Mouse (Mus musculus) gastrocnemius, postnatal 25 days (tissue): ENCODE results near the gene Samd13. TPM values are rescaled to one million over a fixed set of nuclear protein-coding genes. Genes with fewer than 3 reads are reported as not detected.
A peak's percentile ranks its signal among the peaks of the same experiment; 100 is the strongest.

Experiments used
- DNase-seq: peaks from one replicate; pipeline ENCODE4 v3.0.0; 2022
- long read RNA-seq, 2 experiments: library from polyadenylated mRNA; stranded (forward); transcript quantifications; one replicate each; pipeline ENCODE4 v2.0.0; 2021
- total RNA-seq, 2 experiments: library from RNA; stranded (reverse); gene quantifications; 1 replicate in 1 of 2; 2 replicates in 1 of 2; pipeline ENCODE4 v1.2.3; 2021

Samd13 gene
- under 1 TPM; 0.32 to 0.74 TPM for total RNA-seq
- long read RNA-seq, experiment 1, partial matches to known transcripts = 0 of 6 reads
- long read RNA-seq, experiment 1, other reads (novel, unspliced or antisense) = 5 of 6 reads
- long read RNA-seq, experiment 2, partial matches to known transcripts = 0 of 3 reads
- long read RNA-seq, experiment 2, other reads (novel, unspliced or antisense) = 3 of 3 reads

- peak; percentile 47 for DNase-seq
Observed at GRCm38 (mm10) chr3:146684811-146685675, at the start of gene Samd13. Gene Samd13 (minus strand): TSS chr3:146685592.

DNA sequence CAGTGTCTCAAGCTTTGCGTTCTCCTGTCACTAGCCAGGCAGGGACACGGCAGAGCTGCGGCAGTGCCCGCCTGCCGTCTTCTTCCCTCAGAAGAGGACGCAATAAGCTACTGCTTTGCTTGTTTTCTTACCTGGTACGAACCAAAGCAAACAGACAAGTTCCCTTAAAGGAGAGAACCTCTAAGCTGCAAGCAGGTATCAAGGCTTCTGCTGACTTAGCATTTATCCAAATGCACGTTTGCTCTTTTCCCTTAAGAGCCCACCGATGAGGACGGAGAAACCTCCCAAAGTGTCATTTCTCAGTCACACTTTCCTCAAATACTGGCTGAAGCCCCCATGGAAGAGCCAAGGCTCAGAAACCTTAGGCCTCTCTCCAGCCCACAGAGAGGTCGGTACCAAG lies 46.1 kb upstream of the Samd13 start:
- no peak for DNase-seq

GRCm38 (mm10) chr3:146723037-146723436 lies 37.6 kb upstream of the Samd13 start:
- no peak for DNase-seq

DNA sequence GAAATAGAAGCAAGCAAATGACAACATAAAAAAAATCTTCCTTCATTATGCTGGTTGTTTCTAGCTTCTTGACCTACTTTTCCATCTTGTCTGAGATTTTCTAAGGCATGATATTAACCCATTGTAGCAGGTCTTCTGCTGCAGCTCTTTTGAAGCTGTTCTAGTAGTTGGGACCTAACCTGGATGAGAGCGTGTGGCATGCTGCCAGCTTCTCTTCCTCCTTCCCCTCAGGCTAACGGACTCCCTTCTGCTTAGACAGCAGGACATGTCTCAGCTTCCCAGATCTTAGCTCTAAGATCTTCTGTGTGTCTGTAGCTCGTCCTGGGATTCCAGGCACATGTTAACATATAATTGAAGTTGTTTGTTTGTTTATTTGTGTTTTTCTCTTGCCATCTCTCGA lies 34.3 kb upstream of the Samd13 start:
- no peak for DNase-seq

GRCm38 (mm10) chr3:146718251-146718650 lies 32.9 kb upstream of the Samd13 start:
- DNase-seq = no peak

- no peak for DNase-seq
Observed at GRCm38 (mm10) chr3:146712305-146712704, 26.9 kb upstream of the Samd13 start.

- no peak for DNase-seq
Observed at GRCm38 (mm10) chr3:146711559-146711958, 26.2 kb upstream of the Samd13 start.

DNA sequence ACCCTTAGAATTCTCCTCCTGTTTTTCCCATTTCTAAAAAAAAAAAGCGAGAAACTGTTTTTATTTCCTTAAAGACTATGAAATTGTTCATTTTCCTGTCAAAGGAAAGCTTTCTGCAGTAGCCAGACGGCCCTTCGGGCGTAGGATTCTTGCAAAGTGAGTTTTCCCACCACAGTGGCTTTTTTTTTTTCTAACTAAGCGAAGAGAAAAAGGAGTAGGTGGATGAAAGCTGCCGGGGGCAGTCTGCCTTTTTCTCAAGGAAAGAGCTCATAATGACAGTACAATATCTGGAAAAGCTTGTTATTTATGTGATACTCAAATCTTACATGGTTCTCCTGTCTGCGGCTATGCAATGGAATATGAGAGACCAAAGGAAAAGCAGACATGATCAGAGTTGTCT lies 25.7 kb upstream of the Samd13 start:
- no peak for DNase-seq

- DNase-seq = no peak
Observed at GRCm38 (mm10) chr3:146709086-146709485, 23.7 kb upstream of the Samd13 start.

DNA sequence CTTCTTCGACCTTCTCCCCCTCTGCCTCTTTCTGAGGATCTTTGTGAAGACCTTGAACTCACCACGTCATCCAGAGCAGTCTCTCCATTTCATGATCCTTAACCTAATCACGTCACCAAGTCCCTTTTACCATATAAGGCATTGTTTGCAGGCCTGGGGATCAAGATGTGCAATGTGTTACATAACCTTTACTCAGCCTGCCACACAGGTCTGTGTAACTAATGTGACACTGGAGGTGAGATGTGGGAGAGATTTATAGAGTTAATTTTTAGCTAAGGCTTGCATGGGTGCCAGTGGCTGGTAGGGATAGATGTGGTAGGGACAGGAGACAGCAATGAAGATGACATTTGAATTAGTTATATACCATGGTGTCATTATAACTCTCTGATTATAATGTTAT lies 23.0 kb upstream of the Samd13 start:
- DNase-seq = no peak

GRCm38 (mm10) chr3:146704099-146704498 lies 18.7 kb upstream of the Samd13 start:
- DNase-seq = no peak

GRCm38 (mm10) chr3:146700051-146700450 lies 14.7 kb upstream of the Samd13 start:
- DNase-seq = no peak

GRCm38 (mm10) chr3:146698982-146699381 lies 13.6 kb upstream of the Samd13 start:
- no peak for DNase-seq

DNA sequence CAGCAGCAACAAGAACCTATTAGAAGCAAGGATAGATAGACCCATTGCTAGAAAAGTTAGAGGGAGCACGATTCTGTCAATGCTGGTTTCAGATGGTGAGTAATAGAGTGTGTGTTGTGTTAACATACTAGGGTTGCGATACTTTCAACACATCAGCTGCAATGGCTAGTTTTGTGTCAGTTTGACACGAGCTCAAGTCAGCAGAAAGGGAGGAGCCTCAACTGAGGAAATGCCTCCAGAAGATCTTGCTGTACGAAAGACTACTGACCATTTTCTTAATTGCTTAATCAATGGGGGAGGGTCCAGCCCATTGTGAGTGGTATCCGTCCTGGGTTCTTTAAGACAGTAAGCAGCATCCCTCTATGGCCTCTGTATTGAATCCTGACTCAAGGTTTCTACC lies 7.2 kb upstream of the Samd13 start:
- no peak for DNase-seq

DNA sequence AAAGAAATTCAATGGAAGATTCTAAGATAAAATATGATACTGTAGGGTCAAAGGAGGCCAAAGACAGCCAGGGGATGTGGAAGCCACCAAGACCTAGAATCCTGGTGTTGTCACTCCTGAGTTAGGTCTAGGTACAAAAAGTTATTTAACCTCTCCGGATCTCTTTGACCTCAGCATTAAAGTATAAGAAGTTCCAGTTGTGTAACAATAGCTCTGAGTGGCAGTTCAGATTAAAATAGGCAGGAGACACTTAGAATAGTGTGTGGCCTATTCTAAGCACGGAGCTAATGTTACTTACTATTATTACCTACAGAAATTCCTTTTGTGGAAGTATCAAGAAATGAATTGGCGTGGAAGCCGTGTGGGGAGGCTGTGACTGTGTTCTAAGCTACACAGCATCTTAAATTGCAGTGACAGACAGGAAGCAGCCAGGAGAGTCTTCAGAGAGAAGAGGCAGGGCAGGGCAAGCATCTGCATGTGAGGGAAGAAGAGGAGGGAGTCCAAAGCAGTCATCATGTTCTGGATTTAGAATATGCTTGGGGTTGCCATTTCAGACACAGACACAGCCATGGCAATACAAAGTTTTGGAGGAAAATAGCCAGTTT lies 1.8 kb upstream of the Samd13 start:
- no peak for DNase-seq

- no peak for DNase-seq
Observed at GRCm38 (mm10) chr3:146686428-146686827, 1.0 kb upstream of the Samd13 start.

DNA sequence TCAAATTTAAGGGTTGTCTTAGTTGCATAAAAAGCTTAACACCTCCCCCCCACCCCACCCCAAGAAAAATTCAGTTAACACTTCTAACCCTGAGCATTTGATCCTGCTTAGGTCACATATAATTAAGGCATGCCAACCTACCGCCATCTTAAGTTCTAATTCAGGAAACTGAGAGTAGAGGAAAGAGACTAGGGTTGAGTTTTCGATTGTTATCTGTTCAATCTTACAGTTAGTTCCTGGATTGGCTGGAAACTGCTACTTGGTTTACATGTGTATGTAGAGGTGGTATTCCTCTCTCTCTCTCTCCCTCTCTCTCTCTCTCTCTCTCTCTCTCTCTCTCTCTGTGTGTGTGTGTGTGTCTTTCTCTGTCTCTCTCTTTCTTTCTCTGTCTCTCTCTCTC lies 2.3 kb downstream of the Samd13 start:
- no peak for DNase-seq

DNA sequence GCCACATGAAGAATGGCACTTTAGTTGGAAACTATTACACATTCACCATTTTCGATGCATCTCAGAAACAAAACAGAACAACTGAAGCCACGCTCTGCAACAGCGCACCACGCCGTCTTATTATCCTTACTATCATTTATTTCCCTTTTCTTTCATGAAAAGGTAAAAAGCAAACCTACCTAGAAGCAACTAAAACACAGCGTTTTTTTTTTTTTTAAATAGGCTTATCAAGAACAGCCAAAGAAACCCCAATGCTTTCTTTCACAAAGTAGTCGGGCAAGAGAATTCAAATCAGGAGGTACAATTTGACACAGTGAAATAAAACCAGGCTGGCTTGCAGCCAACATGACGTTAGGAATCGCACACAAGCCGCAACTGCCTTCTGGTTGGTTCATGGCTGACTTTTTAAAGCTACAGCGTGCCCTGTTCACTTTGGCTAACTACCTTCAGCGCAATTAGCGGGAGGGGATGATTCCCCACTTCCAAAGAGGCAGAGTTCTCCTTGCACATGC lies 3.2 kb downstream of the Samd13 start:
- DNase-seq = peak; percentile 28

GRCm38 (mm10) chr3:146681696-146682095 lies 3.7 kb downstream of the Samd13 start:
- DNase-seq = no peak

GRCm38 (mm10) chr3:146680625-146681024 lies 4.8 kb downstream of the Samd13 start:
- DNase-seq = no peak

DNA sequence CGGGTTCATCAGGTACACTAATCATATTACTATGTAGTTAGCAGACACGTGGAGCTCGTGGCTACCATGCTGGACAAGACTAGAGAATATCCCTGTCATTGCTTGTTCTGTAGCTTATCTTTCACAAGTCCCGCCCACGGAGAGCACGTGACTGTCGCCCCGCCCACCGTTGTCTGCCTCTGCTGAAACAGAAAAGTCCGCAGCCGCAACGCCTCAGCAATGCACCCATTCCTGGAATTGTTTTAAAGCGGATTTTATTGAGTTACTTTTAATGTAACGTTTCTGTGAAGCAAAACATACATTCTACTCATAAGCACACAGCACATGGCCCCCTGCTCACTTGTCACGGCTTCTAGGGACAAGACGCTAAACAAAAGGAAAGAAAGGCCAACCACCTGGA lies 5.7 kb downstream of the Samd13 start:
- no peak for DNase-seq

- DNase-seq = no peak
Observed at GRCm38 (mm10) chr3:146676193-146676592, 9.2 kb downstream of the Samd13 start.

DNA sequence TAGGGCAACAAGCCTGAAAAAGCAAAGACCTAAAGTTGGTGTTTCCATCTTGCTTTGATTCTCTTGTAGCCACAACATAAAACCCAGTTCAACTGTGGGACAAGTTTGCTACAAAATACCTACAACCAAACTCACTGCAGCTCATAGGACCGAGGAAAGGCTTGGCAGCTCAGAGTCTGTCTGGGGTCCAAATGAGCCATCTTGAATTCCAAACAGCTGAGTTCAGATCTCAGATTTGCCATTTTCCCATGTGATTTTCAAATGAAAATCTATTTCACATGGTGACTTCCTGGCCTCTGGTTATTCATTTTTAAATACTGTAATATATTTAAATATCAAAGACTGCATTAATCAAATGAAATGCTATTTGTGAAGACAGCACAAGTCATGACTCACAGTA lies 10.3 kb downstream of the Samd13 start:
- DNase-seq = no peak
